Mouse (Mus musculus): ENCODE measurements around the gene Dnajc15. TPM values are rescaled to one million over a fixed set of nuclear protein-coding genes. Genes with fewer than 3 reads are reported as not detected.
A peak's percentile ranks its signal among the peaks of the same experiment; 100 is the strongest.

Gene Dnajc15
- polyA plus RNA-seq, 1 experiment from 2014 or later: 61.4 TPM

GRCm38 (mm10) chr14:77783217-77783616 lies 91.7 kb downstream of the Dnajc15 start:
- no peak overlapping the region for H3K4me3 ChIP-seq
- no peak overlapping the region for H3K27ac ChIP-seq (replicated peaks)
- H3K27me3 ChIP-seq: no peaks in the 10 kb centered on the region
- no peak overlapping the region for H3K9ac ChIP-seq (replicated peaks)
- ATAC-seq (replicated peaks): no peak
- no peaks in the 10 kb centered on the region for H3K4me1 ChIP-seq
- no peak overlapping the region for H3K4me2 ChIP-seq (replicated peaks)
- no peaks in the 10 kb centered on the region for H3K36me3 ChIP-seq
- H3K9me3 ChIP-seq: no peaks in the 10 kb centered on the region

- H3K9ac ChIP-seq (replicated peaks): no peak overlapping the region
- no peaks in the 10 kb centered on the region for H3K27me3 ChIP-seq
- H3K4me1 ChIP-seq: no peaks in the 10 kb centered on the region
- no peaks in the 10 kb centered on the region for H3K36me3 ChIP-seq
- H3K27ac ChIP-seq (replicated peaks): no peak overlapping the region
- H3K9me3 ChIP-seq: no peaks in the 10 kb centered on the region
- 96% methylated on average over 1 of the region's 1 CpGs for WGBS
- no peak for ATAC-seq (replicated peaks)
- H3K4me3 ChIP-seq: no peak overlapping the region
- no peak overlapping the region for H3K4me2 ChIP-seq (replicated peaks)
Observed at GRCm38 (mm10) chr14:77777365-77777764, 97.6 kb downstream of the Dnajc15 start.

- H3K9ac ChIP-seq (replicated peaks): no peak overlapping the region
- no peaks in the 10 kb centered on the region for H3K9me3 ChIP-seq
- no peak overlapping the region for H3K4me3 ChIP-seq
- 0 out of 2 replicates have a peak overlapping the region, but pooled peaks have one; percentile 9 for H3K27ac ChIP-seq (replicated peaks)
- no peak overlapping the region for H3K4me2 ChIP-seq (replicated peaks)
- H3K27me3 ChIP-seq: no peaks in the 10 kb centered on the region
- no peak for ATAC-seq (replicated peaks)
- WGBS: 72% methylated on average over 11 of the region's 11 CpGs
- H3K36me3 ChIP-seq: no peaks in the 10 kb centered on the region
- no peaks in the 10 kb centered on the region for H3K4me1 ChIP-seq
Observed at GRCm38 (mm10) chr14:77776005-77776531, 98.9 kb downstream of the Dnajc15 start.

GRCm38 (mm10) chr14:77773331-77773730 lies 101.6 kb downstream of the Dnajc15 start:
- Histone ChIP-seq H3K4me3 (no peak overlapping the region), H3K36me3 (no peaks in the 10 kb centered on the region), H3K4me2 (replicated peaks) (no peak overlapping the region), H3K9ac (replicated peaks) (no peak overlapping the region), H3K4me1 (no peaks in the 10 kb centered on the region), H3K27ac (replicated peaks) (no peak overlapping the region), H3K9me3 (no peaks in the 10 kb centered on the region), H3K27me3 (no peaks in the 10 kb centered on the region)
- no peak for ATAC-seq (replicated peaks)
- WGBS: 85% methylated on average over 8 of the region's 8 CpGs

- no peaks in the 10 kb centered on the region for H3K9me3 ChIP-seq
- no peaks in the 10 kb centered on the region for H3K4me1 ChIP-seq
- no peak overlapping the region for H3K4me3 ChIP-seq
- 59% methylated on average over 2 of the region's 2 CpGs for WGBS
- no peak overlapping the region for H3K27ac ChIP-seq (replicated peaks)
- H3K4me2 ChIP-seq (replicated peaks): no peak overlapping the region
- H3K36me3 ChIP-seq: no peaks in the 10 kb centered on the region
- no peak for ATAC-seq (replicated peaks)
- H3K9ac ChIP-seq (replicated peaks): no peak overlapping the region
- no peaks in the 10 kb centered on the region for H3K27me3 ChIP-seq
Observed at GRCm38 (mm10) chr14:77771626-77772025, 103.3 kb downstream of the Dnajc15 start.

Other genes starting within 250 kb of the Dnajc15 start
- 0.20 and 0.34 TPM in 2 replicates for gene Epsti1, start 29.1 kb upstream of the Dnajc15 start, polyA plus RNA-seq (2015; fragmentation: Nextera tagmentation; extraction: Ambion mirVana)
- 0.45 and 0.85 TPM in 2 replicates for gene Fam216b, start 213.9 kb upstream of the Dnajc15 start, polyA plus RNA-seq (2015; fragmentation: Nextera tagmentation; extraction: Ambion mirVana)